Comparison of ENCODE assay signal across 13 mouse cellular contexts in genomic region chr1:90504583-90505080, GRCm38 (mm10).
DNase-seq lines count a peak whose midpoint lies in the region; ATAC-seq lines count a peak whose summit lies in the region.
"Had no signal": no experiment of that assay in that cellular context is flagged by ENCODE, and none has a peak within 500 bp of the region (broad histone marks: within the 10 kb centered on the region; RNA-seq: fewer than 3 reads in every experiment).

No protein-coding gene starts in this region.

- no peaks in the 10 kb centered on the region; the same call in 1 of the 2 replicates for H3K9me3 ChIP-seq in lung, embryonic 15.5 days
- 0 out of 2 replicates have a peak, but pooled peaks cover 4% of the 10 kb centered on the region for H3K9me3 ChIP-seq in embryonic facial prominence, embryonic 12.5 days
- H3K9me3 ChIP-seq in heart, embryonic 14.5 days (ENCODE audit: control insufficient read depth, low read length), result peaks cover 4% of the 10 kb centered on the region; the same call in 1 of the 2 replicates
- no peaks in the 10 kb centered on the region for H3K9me3 ChIP-seq in liver, embryonic 16.5 days (replicated peaks; ENCODE audit: control insufficient read depth, low read length)
- H3K9me3 ChIP-seq in intestine, embryonic 16.5 days (ENCODE audit: control insufficient read depth, low read length), result no peaks in the 10 kb centered on the region

- WGBS in lung, embryonic 15.5 days, result 13% methylated on average over 8 of the region's 8 CpGs
- 31% methylated on average over 8 of the region's 8 CpGs for WGBS in embryonic facial prominence, embryonic 12.5 days
- WGBS in heart, embryonic 14.5 days, result 4% methylated on average over 8 of the region's 8 CpGs
- WGBS in liver, embryonic 16.5 days (ENCODE audit: insufficient replicate concordance), result 18% methylated on average over 8 of the region's 8 CpGs
- whole genome bisulfite sequencing in intestine, embryonic 16.5 days, result 27% methylated on average over 8 of the region's 8 CpGs

- H3K4me2 ChIP-seq in lung, embryonic 15.5 days, result no peak overlapping the region
- H3K4me2 ChIP-seq in embryonic facial prominence, embryonic 12.5 days (replicated peaks), result no peak overlapping the region
- no peak overlapping the region for H3K4me2 ChIP-seq in heart, embryonic 14.5 days (ENCODE audit: low read length)
- H3K4me2 ChIP-seq in liver, embryonic 16.5 days (ENCODE audit: low read depth, low read length), result no peak overlapping the region
- no peak overlapping the region for H3K4me2 ChIP-seq in intestine, embryonic 16.5 days (ENCODE audit: low read depth, low read length)
- H3K4me2 ChIP-seq: hindbrain, embryonic 14.5 days; neural tube, embryonic 12.5 days had no signal

- no peak overlapping the region for H3K4me3 ChIP-seq in lung, embryonic 15.5 days
- H3K4me3 ChIP-seq in embryonic facial prominence, embryonic 12.5 days, result no peak overlapping the region
- no peak overlapping the region for H3K4me3 ChIP-seq in heart, embryonic 14.5 days (ENCODE audit: control insufficient read depth in 1 of 2, insufficient read depth in 1 of 2, low read depth in 1 of 2, low read length in 2 of 2)
- H3K4me3 ChIP-seq in liver, embryonic 16.5 days (ENCODE audit: low read depth, low read length), result no peak overlapping the region
- no peak overlapping the region for H3K4me3 ChIP-seq in intestine, embryonic 16.5 days (ENCODE audit: low read length)
- H3K4me3 ChIP-seq: left cerebral cortex, adult 2 months; neural tube, embryonic 12.5 days had no signal

- H3K36me3 ChIP-seq in lung, embryonic 15.5 days, result no peaks in the 10 kb centered on the region
- H3K36me3 ChIP-seq in embryonic facial prominence, embryonic 12.5 days, result no peaks in the 10 kb centered on the region
- no peaks in the 10 kb centered on the region for H3K36me3 ChIP-seq in heart, embryonic 14.5 days (ENCODE audit: control insufficient read depth, insufficient read depth, low read length)
- H3K36me3 ChIP-seq in liver, embryonic 16.5 days (ENCODE audit: control insufficient read depth, insufficient read depth), result no peaks in the 10 kb centered on the region
- no peaks in the 10 kb centered on the region for H3K36me3 ChIP-seq in intestine, embryonic 16.5 days (ENCODE audit: control insufficient read depth, insufficient read depth, low read length)
- H3K36me3 ChIP-seq: neural tube, embryonic 12.5 days had no signal

- ATAC-seq in lung, embryonic 15.5 days (ENCODE audit: borderline replicate concordance, extremely low read depth, low FRiP score, low TSS enrichment), result peak; percentile 77
- ATAC-seq in embryonic facial prominence, embryonic 12.5 days (ENCODE audit: insufficient number of reproducible peaks, insufficient read depth, low FRiP score, low TSS enrichment), result no peak
- peak; percentile 77 for ATAC-seq in heart, embryonic 14.5 days (ENCODE audit: insufficient number of reproducible peaks, insufficient read depth, low FRiP score, low read depth)
- 0 out of 2 replicates have a peak, but pooled peaks have one; percentile 13 for ATAC-seq in liver, embryonic 16.5 days (ENCODE audit: low read depth)
- ATAC-seq in intestine, embryonic 16.5 days, result no peak
- ATAC-seq: CD4-positive, CD25-positive, alpha-beta regulatory T cell, adult 4 months had no signal

- H3K9ac ChIP-seq in lung, embryonic 15.5 days, result no peak overlapping the region
- no peak overlapping the region for H3K9ac ChIP-seq in embryonic facial prominence, embryonic 12.5 days
- H3K9ac ChIP-seq in heart, embryonic 14.5 days (ENCODE audit: low read length), result no peak overlapping the region
- H3K9ac ChIP-seq in liver, embryonic 16.5 days (ENCODE audit: low read depth, low read length), result no peak overlapping the region
- H3K9ac ChIP-seq in intestine, embryonic 16.5 days (ENCODE audit: low read depth, low read length), result no peak overlapping the region
- H3K9ac ChIP-seq: hindbrain, embryonic 14.5 days; neural tube, embryonic 12.5 days had no signal

- H3K27ac ChIP-seq in lung, embryonic 15.5 days, result no peak overlapping the region
- H3K27ac ChIP-seq in embryonic facial prominence, embryonic 12.5 days, result 0 out of 2 replicates have a peak overlapping the region, but pooled peaks have one; percentile 17
- peak overlapping the region; percentile 28 to 43 for H3K27ac ChIP-seq in heart, embryonic 14.5 days (replicated peaks in 1 of 2; ENCODE audit: control insufficient read depth in 1 of 2, insufficient read depth in 1 of 2, low read depth in 2 of 2, low read length in 2 of 2)
- H3K27ac ChIP-seq in liver, embryonic 16.5 days (ENCODE audit: low read length), result no peak overlapping the region
- no peak overlapping the region for H3K27ac ChIP-seq in intestine, embryonic 16.5 days (ENCODE audit: low read length)
- H3K27ac ChIP-seq: hindbrain, embryonic 14.5 days; left cerebral cortex, adult 2 months; neural tube, embryonic 12.5 days had no signal

- H3K4me1 ChIP-seq in lung, embryonic 15.5 days, result peaks cover 17% of the 10 kb centered on the region; the same call in 1 of the 2 replicates
- H3K4me1 ChIP-seq in embryonic facial prominence, embryonic 12.5 days, result peaks cover 22% of the 10 kb centered on the region; the same call in 1 of the 2 replicates
- H3K4me1 ChIP-seq in heart, embryonic 14.5 days (ENCODE audit: control insufficient read depth in 2 of 2, insufficient read depth in 2 of 2, low read length in 2 of 2), result peaks cover 9 to 10% of the 10 kb centered on the region in 2 experiments; a peak in 3 of 4 replicates
- H3K4me1 ChIP-seq in liver, embryonic 16.5 days (ENCODE audit: control insufficient read depth, low read depth, low read length), result no peaks in the 10 kb centered on the region
- peaks cover 3% of the 10 kb centered on the region; the same call in 1 of the 2 replicates for H3K4me1 ChIP-seq in intestine, embryonic 16.5 days (ENCODE audit: control insufficient read depth, insufficient read depth, low read length)

- DNase-seq in lung, adult 18-20 months, result no peak
- no peak for DNase-seq in kidney, postnatal 4 days
- DNase-seq: cerebellum, adult 11 months; kidney, adult 8-10 months had no signal

- H3K27me3 ChIP-seq in lung, embryonic 15.5 days, result peaks cover 8% of the 10 kb centered on the region
- H3K27me3 ChIP-seq in embryonic facial prominence, embryonic 12.5 days, result no peaks in the 10 kb centered on the region
- H3K27me3 ChIP-seq in heart, embryonic 14.5 days (ENCODE audit: control insufficient read depth, insufficient read depth, low read length), result no peaks in the 10 kb centered on the region
- H3K27me3 ChIP-seq in liver, embryonic 16.5 days (ENCODE audit: control insufficient read depth, insufficient read depth, low read depth, low read length), result no peaks in the 10 kb centered on the region
- H3K27me3 ChIP-seq in intestine, embryonic 16.5 days (replicated peaks; ENCODE audit: control insufficient read depth, insufficient read depth, low read length), result no peaks in the 10 kb centered on the region
- H3K27me3 ChIP-seq: neural tube, embryonic 12.5 days had no signal

Comparison
In these comparisons a context has a peak if more than half of its experiments do, and no peak if none do; other contexts are left out.
1. ATAC-seq: peak in lung, embryonic 15.5 days (single experiment), heart, embryonic 14.5 days (single experiment) and liver, embryonic 16.5 days (single experiment); none in embryonic facial prominence, embryonic 12.5 days (single experiment) and intestine, embryonic 16.5 days (single experiment).
2. H3K27ac ChIP-seq: peak in embryonic facial prominence, embryonic 12.5 days (single experiment) and heart, embryonic 14.5 days (2 of 2); none in lung, embryonic 15.5 days (single experiment), liver, embryonic 16.5 days (single experiment) and intestine, embryonic 16.5 days (single experiment).